Comparison of ENCODE assay signal across 8 mouse cellular contexts in genomic region chr17:33826850-33827249, GRCm38 (mm10). TPM values are rescaled to one million over a fixed set of nuclear protein-coding genes. Genes with fewer than 3 reads are reported as not detected.
DNase-seq lines count a peak whose midpoint lies in the region; ATAC-seq lines count a peak whose summit lies in the region.

No protein-coding gene starts in this region.

- H3K9ac ChIP-seq in neural tube, embryonic 15.5 days (replicated peaks), result no peak overlapping the region; the same call in 1 of the 2 replicates
- no peak overlapping the region for H3K9ac ChIP-seq in liver, embryonic 13.5 days

- H3K4me1 ChIP-seq in neural tube, embryonic 15.5 days, result peaks cover 55% of the 10 kb centered on the region
- peaks cover 50% of the 10 kb centered on the region for H3K4me1 ChIP-seq in liver, embryonic 13.5 days (replicated peaks)

- no peak overlapping the region for H3K27ac ChIP-seq in neural tube, embryonic 15.5 days (replicated peaks)
- H3K27ac ChIP-seq in liver, embryonic 13.5 days, result no peak overlapping the region

- 0% methylated on average over 3 of the region's 3 CpGs for WGBS in neural tube, embryonic 15.5 days
- WGBS in liver, embryonic 13.5 days (ENCODE audit: insufficient replicate concordance), result 1% methylated on average over 3 of the region's 3 CpGs

- peak; percentile 72 for DNase-seq in neural tube, embryonic 10.5 days (ENCODE audit: extremely low spot score, low spot score)
- DNase-seq in adrenal gland, adult 2 months, result peak; percentile 72
- peak; percentile 59 for DNase-seq in embryo, embryonic 11.5 days (ENCODE audit: low read depth, low spot score)
- DNase-seq in kidney, adult 8-10 months, result peak; percentile 64 to 77
- peak; percentile 60 for DNase-seq in liver, embryonic 13.5 days
- DNase-seq in right cerebral cortex, postnatal 10 days (ENCODE audit: low spot score in 2 of 2), result peak; percentile 81

- H3K27me3 ChIP-seq in neural tube, embryonic 15.5 days (replicated peaks), result no peaks in the 10 kb centered on the region
- H3K27me3 ChIP-seq in liver, embryonic 13.5 days, result no peaks in the 10 kb centered on the region

- H3K36me3 ChIP-seq in neural tube, embryonic 15.5 days, result peaks cover 39% of the 10 kb centered on the region
- H3K36me3 ChIP-seq in liver, embryonic 13.5 days, result peaks cover 44% of the 10 kb centered on the region

- no peak overlapping the region for H3K4me3 ChIP-seq in neural tube, embryonic 15.5 days (replicated peaks)
- H3K4me3 ChIP-seq in liver, embryonic 13.5 days (replicated peaks), result no peak overlapping the region

- no peaks in the 10 kb centered on the region for H3K9me3 ChIP-seq in neural tube, embryonic 15.5 days (replicated peaks)
- no peaks in the 10 kb centered on the region for H3K9me3 ChIP-seq in liver, embryonic 13.5 days (replicated peaks)

- ATAC-seq in neural tube, embryonic 15.5 days (ENCODE audit: low FRiP score), result no peak
- no peak for ATAC-seq in liver, embryonic 13.5 days (ENCODE audit: low read depth)
- no peak for ATAC-seq in monocyte, adult 5-6 weeks (replicated peaks; ENCODE audit: insufficient number of reproducible peaks, low FRiP score, low TSS enrichment, poor library complexity, severe bottlenecking)

- H3K4me2 ChIP-seq in neural tube, embryonic 15.5 days, result no peak overlapping the region
- no peak overlapping the region for H3K4me2 ChIP-seq in liver, embryonic 13.5 days

RNA-seq across cellular contexts. Expression of gene Ndufa7, which starts 2.5 kb away (rescaled TPM):
- 515 and 564 TPM in 2 replicates for polyA plus RNA-seq in neural tube, embryonic 15.5 days (2015; fragmentation: Nextera tagmentation; extraction: Ambion mirVana)
- total RNA-seq in adrenal gland, adult 2 months (2021), result 100 to 1,000 TPM; 507 to 539 TPM
- polyA plus RNA-seq in adrenal gland, adult 2 months (2012; rRNA removed), result 556 and 578 TPM in 2 replicates
- 250 and 284 TPM in 2 replicates for polyA plus RNA-seq in liver, embryonic 13.5 days (2015; fragmentation: Nextera tagmentation; extraction: Ambion mirVana)
- total RNA-seq in monocyte, adult 5-6 weeks (2017), result 107 to 131 TPM (median 117 TPM) in 3 replicates

RNA-seq across cellular contexts. Expression of gene Rps28, which starts 2.5 kb away (rescaled TPM):
- 534 and 619 TPM in 2 replicates for polyA plus RNA-seq in neural tube, embryonic 15.5 days (2015; fragmentation: Nextera tagmentation; extraction: Ambion mirVana)
- 1,000 to 10,000 TPM; 1,533 to 1,560 TPM for total RNA-seq in adrenal gland, adult 2 months (2021)
- 387 and 446 TPM in 2 replicates for polyA plus RNA-seq in adrenal gland, adult 2 months (2012; rRNA removed)
- 614 and 696 TPM in 2 replicates for polyA plus RNA-seq in liver, embryonic 13.5 days (2015; fragmentation: Nextera tagmentation; extraction: Ambion mirVana)
- total RNA-seq in monocyte, adult 5-6 weeks (2017), result 887 to 1,482 TPM (median 1,008 TPM) in 3 replicates

RNA-seq across cellular contexts. Expression of gene Cd320, which starts 16.0 kb away (rescaled TPM):
- 53.9 and 56.1 TPM in 2 replicates for polyA plus RNA-seq in neural tube, embryonic 15.5 days (2015; fragmentation: Nextera tagmentation; extraction: Ambion mirVana)
- 10 to 100 TPM; 34.2 to 42.8 TPM for total RNA-seq in adrenal gland, adult 2 months (2021)
- polyA plus RNA-seq in adrenal gland, adult 2 months (2012; rRNA removed), result 85.2 and 99.1 TPM in 2 replicates
- 19.9 and 22.0 TPM in 2 replicates for polyA plus RNA-seq in liver, embryonic 13.5 days (2015; fragmentation: Nextera tagmentation; extraction: Ambion mirVana)
- 1.1 to 1.5 TPM in 2 of 3 replicates, not detected in the other for total RNA-seq in monocyte, adult 5-6 weeks (2017)

RNA-seq across cellular contexts. Expression of gene Kank3, which starts 16.5 kb away (rescaled TPM):
- polyA plus RNA-seq in neural tube, embryonic 15.5 days (2015; fragmentation: Nextera tagmentation; extraction: Ambion mirVana), result 46.7 and 48.5 TPM in 2 replicates
- 10 to 100 TPM; 55.9 to 66.2 TPM for total RNA-seq in adrenal gland, adult 2 months (2021)
- 164 and 195 TPM in 2 replicates for polyA plus RNA-seq in adrenal gland, adult 2 months (2012; rRNA removed)
- polyA plus RNA-seq in liver, embryonic 13.5 days (2015; fragmentation: Nextera tagmentation; extraction: Ambion mirVana), result 8.1 and 8.9 TPM in 2 replicates
- total RNA-seq in monocyte, adult 5-6 weeks (2017), result 8.6 to 12.3 TPM (median 10.3 TPM) in 3 replicates

RNA-seq across cellular contexts. Expression of gene Angptl4, which starts 45.2 kb away (rescaled TPM):
- 21.6 and 23.3 TPM in 2 replicates for polyA plus RNA-seq in neural tube, embryonic 15.5 days (2015; fragmentation: Nextera tagmentation; extraction: Ambion mirVana)
- total RNA-seq in adrenal gland, adult 2 months (2021), result 100 to 1,000 TPM in 1 of 2 experiments, 10 to 100 TPM in 1; 44.5 to 100 TPM
- polyA plus RNA-seq in adrenal gland, adult 2 months (2012; rRNA removed), result 131 and 261 TPM in 2 replicates
- 18.9 and 20.2 TPM in 2 replicates for polyA plus RNA-seq in liver, embryonic 13.5 days (2015; fragmentation: Nextera tagmentation; extraction: Ambion mirVana)
- 0.29 to 1.2 TPM in 2 of 3 replicates, not detected in the other for total RNA-seq in monocyte, adult 5-6 weeks (2017)
